Comparison of ENCODE assay signal across 8 mouse cellular contexts in the genomic region with DNA sequence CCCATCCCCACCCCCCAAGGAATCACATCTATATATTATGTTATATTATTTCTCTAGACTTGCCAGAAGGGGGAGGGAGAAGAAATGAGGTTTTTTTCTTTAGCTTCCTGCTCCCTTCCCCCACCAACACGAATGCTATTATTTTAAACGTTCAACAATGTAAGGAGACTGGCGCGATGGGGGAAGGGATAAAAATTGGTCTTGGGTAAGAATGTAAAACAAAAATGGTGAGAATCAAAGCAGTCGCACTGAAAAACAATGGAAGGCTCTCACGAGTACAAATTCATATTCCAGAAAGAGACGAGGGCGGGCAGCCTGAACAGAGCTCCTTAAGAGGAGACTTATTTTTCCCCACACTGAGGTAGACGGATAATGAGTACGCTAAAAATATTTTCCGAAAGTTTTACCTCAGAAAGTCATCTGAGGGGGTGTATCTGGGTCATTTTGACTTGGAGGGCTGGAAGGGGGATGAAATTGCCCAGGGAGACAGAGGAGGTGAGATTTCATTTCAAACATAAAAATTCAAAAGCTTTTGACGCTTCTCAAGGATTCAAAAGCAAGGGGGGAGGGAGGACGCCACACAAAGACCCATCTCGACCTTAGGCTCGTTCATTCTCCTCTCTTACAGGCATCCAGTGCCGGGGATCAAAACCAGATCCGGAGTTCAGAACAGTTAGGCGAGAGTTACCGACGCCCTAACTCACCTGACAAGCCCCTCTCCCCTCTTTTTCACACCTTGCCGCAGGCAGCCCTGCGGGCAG. TPM values are rescaled to one million over a fixed set of nuclear protein-coding genes. Genes with fewer than 3 reads are reported as not detected.
A peak's percentile ranks its signal among the peaks of the same experiment; 100 is the strongest.
DNase-seq lines count a peak whose midpoint lies in the region; ATAC-seq and TF ChIP-seq lines count a peak whose summit lies in the region.

No protein-coding gene starts in this region.

- H3K9me3 ChIP-seq in embryonic facial prominence, embryonic 10.5 days = no peaks in the 10 kb centered on the region
- H3K9me3 ChIP-seq in hindbrain, embryonic 11.5 days (ENCODE audit: control insufficient read depth, low read length) = no peaks in the 10 kb centered on the region
- no peaks in the 10 kb centered on the region for H3K9me3 ChIP-seq in limb, embryonic 15.5 days
- H3K9me3 ChIP-seq in neural tube, embryonic 11.5 days (ENCODE audit: control insufficient read depth, low read length) = no peaks in the 10 kb centered on the region

- H3K4me1 ChIP-seq in embryonic facial prominence, embryonic 10.5 days = peaks cover 88% of the 10 kb centered on the region
- H3K4me1 ChIP-seq in hindbrain, embryonic 11.5 days (replicated peaks; ENCODE audit: control insufficient read depth, insufficient read depth, low read length) = peaks cover 29% of the 10 kb centered on the region
- peaks cover 66% of the 10 kb centered on the region for H3K4me1 ChIP-seq in limb, embryonic 15.5 days
- peaks cover 47% of the 10 kb centered on the region for H3K4me1 ChIP-seq in neural tube, embryonic 11.5 days (ENCODE audit: control insufficient read depth, insufficient read depth, low read length)

- no peak for TF ChIP-seq CTCF in left cerebral cortex, adult 2 months (IDR thresholded peaks at IDR 0.05)

- peak overlapping the region; percentile 91 for H3K4me3 ChIP-seq in left cerebral cortex, adult 2 months
- peak overlapping the region; percentile 97 for H3K4me3 ChIP-seq in embryonic facial prominence, embryonic 10.5 days
- H3K4me3 ChIP-seq in hindbrain, embryonic 11.5 days (ENCODE audit: low read depth, low read length) = peak overlapping the region; percentile 95
- peak overlapping the region; percentile 81 for H3K4me3 ChIP-seq in limb, embryonic 15.5 days
- peak overlapping the region; percentile 96 for H3K4me3 ChIP-seq in neural tube, embryonic 11.5 days (ENCODE audit: low read depth, low read length)

- under 1% methylated on average over 22 of the region's 22 CpGs for WGBS in embryonic facial prominence, embryonic 10.5 days
- under 1% methylated on average over 22 of the region's 22 CpGs for WGBS in hindbrain, embryonic 11.5 days
- under 1% methylated on average over 22 of the region's 22 CpGs for WGBS in limb, embryonic 15.5 days
- WGBS in neural tube, embryonic 11.5 days = 0% methylated on average over 22 of the region's 22 CpGs

- ATAC-seq in hindbrain, embryonic 11.5 days (ENCODE audit: low FRiP score) = no peak
- ATAC-seq in limb, embryonic 15.5 days (ENCODE audit: insufficient number of reproducible peaks, low FRiP score, low TSS enrichment, low read depth) = no peak
- ATAC-seq in neural tube, embryonic 11.5 days (ENCODE audit: insufficient read depth, low FRiP score, low TSS enrichment) = no peak

- H3K4me2 ChIP-seq in hindbrain, embryonic 11.5 days (replicated peaks; ENCODE audit: low read depth, low read length) = peak overlapping the region; percentile 84
- peak overlapping the region; percentile 87 for H3K4me2 ChIP-seq in limb, embryonic 15.5 days
- H3K4me2 ChIP-seq in neural tube, embryonic 11.5 days (ENCODE audit: low read depth) = peak overlapping the region; percentile 84

- H3K27ac ChIP-seq in left cerebral cortex, adult 2 months = peak overlapping the region; percentile 91
- peak overlapping the region; percentile 100 for H3K27ac ChIP-seq in embryonic facial prominence, embryonic 10.5 days (replicated peaks)
- H3K27ac ChIP-seq in hindbrain, embryonic 11.5 days (ENCODE audit: low read depth, low read length) = peak overlapping the region; percentile 100
- H3K27ac ChIP-seq in limb, embryonic 15.5 days = peak overlapping the region; percentile 99
- peak overlapping the region; percentile 100 for H3K27ac ChIP-seq in neural tube, embryonic 11.5 days (ENCODE audit: low read depth, low read length)

- H3K36me3 ChIP-seq in embryonic facial prominence, embryonic 10.5 days (replicated peaks) = peaks cover 28% of the 10 kb centered on the region
- H3K36me3 ChIP-seq in hindbrain, embryonic 11.5 days (ENCODE audit: control insufficient read depth, insufficient read depth, low read length) = no peaks in the 10 kb centered on the region
- peaks cover 23% of the 10 kb centered on the region for H3K36me3 ChIP-seq in limb, embryonic 15.5 days
- H3K36me3 ChIP-seq in neural tube, embryonic 11.5 days (ENCODE audit: control insufficient read depth, insufficient read depth, low read length) = peaks cover 7% of the 10 kb centered on the region

- no peaks in the 10 kb centered on the region for H3K27me3 ChIP-seq in embryonic facial prominence, embryonic 10.5 days (replicated peaks; ENCODE audit: low read depth, poor library complexity, severe bottlenecking)
- H3K27me3 ChIP-seq in hindbrain, embryonic 11.5 days (ENCODE audit: control insufficient read depth, insufficient read depth, low read length) = no peaks in the 10 kb centered on the region
- H3K27me3 ChIP-seq in limb, embryonic 15.5 days = no peaks in the 10 kb centered on the region
- H3K27me3 ChIP-seq in neural tube, embryonic 11.5 days (ENCODE audit: control insufficient read depth, insufficient read depth, low read length) = no peaks in the 10 kb centered on the region

- H3K9ac ChIP-seq in hindbrain, embryonic 11.5 days (ENCODE audit: low read depth, low read length) = peak overlapping the region; percentile 100
- peak overlapping the region; percentile 98 for H3K9ac ChIP-seq in limb, embryonic 15.5 days
- peak overlapping the region; percentile 99 for H3K9ac ChIP-seq in neural tube, embryonic 11.5 days (ENCODE audit: low read length)

- intact Hi-C loops in left cerebral cortex, adult 2 months (cut with DNase I) = loop anchor here (1.0 to 2.0 kb wide), 2 partner anchors 27 to 44 kb away; partner anchors contain the start of genes Cntrob, Rnf227 and Trappc1
- intact Hi-C loops in left cerebral cortex, postnatal 4 days (cut with DNase I) = no loop called here
- intact Hi-C loops in gastrocnemius, postnatal 36 days (cut with DNase I) = loop anchor here (5.0 kb wide), 1 partner anchor 45 kb away; the partner anchor contains the start of genes Cntrob and Trappc1

- peak in 1 of 2 experiments; percentile 20 for DNase-seq in left cerebral cortex, adult 2 months (ENCODE audit: extremely low spot score in 1 of 2, low spot score in 2 of 2)
- no peak for DNase-seq in left cerebral cortex, postnatal 4 days
- peak; percentile 58 for DNase-seq in ES-CJ7 (ENCODE audit: low read depth, low spot score)
- peak; percentile 57 for DNase-seq in embryonic facial prominence, embryonic 10.5 days (ENCODE audit: low spot score)
- peak; percentile 68 for DNase-seq in hindbrain, embryonic 11.5 days (ENCODE audit: low spot score)
- peak; percentile 53 for DNase-seq in neural tube, embryonic 11.5 days (ENCODE audit: low spot score)
- no peak for DNase-seq in gastrocnemius, postnatal 36 days

RNA-seq across cellular contexts. Expression of gene Chd3, which starts 2.2 kb away (rescaled TPM):
- total RNA-seq in left cerebral cortex, adult 2 months (2021) = 100 to 1,000 TPM; 406 to 416 TPM
- 100 to 1,000 TPM; 552 to 572 TPM for total RNA-seq in left cerebral cortex, postnatal 4 days (2021)
- 46.2 and 55.9 TPM in 2 replicates for polyA plus RNA-seq in embryonic facial prominence, embryonic 10.5 days (2016; fragmentation: Nextera tagmentation; extraction: Ambion mirVana)
- 44.3 and 57.1 TPM in 2 replicates for polyA plus RNA-seq in hindbrain, embryonic 11.5 days (2014; fragmentation: Nextera tagmentation; extraction: Ambion mirVana)
- polyA plus RNA-seq in limb, embryonic 15.5 days (2015; fragmentation: Nextera tagmentation; extraction: Ambion mirVana) = 77.4 and 89.3 TPM in 2 replicates
- 57.3 and 60.1 TPM in 2 replicates for polyA plus RNA-seq in neural tube, embryonic 11.5 days (2014; fragmentation: Nextera tagmentation; extraction: Ambion mirVana)
- total RNA-seq in gastrocnemius, postnatal 36 days (2021) = 10 to 100 TPM in 1 of 2 experiments, 1 to 10 TPM in 1; 7.6 to 11.2 TPM

RNA-seq across cellular contexts. Expression of gene Rnf227, which starts 26.8 kb away (rescaled TPM):
- total RNA-seq in left cerebral cortex, adult 2 months (2021) = 100 to 1,000 TPM; 170 to 181 TPM
- 10 to 100 TPM; 77.3 to 89.1 TPM for total RNA-seq in left cerebral cortex, postnatal 4 days (2021)
- polyA plus RNA-seq in embryonic facial prominence, embryonic 10.5 days (2016; fragmentation: Nextera tagmentation; extraction: Ambion mirVana) = 18.7 and 18.8 TPM in 2 replicates
- polyA plus RNA-seq in hindbrain, embryonic 11.5 days (2014; fragmentation: Nextera tagmentation; extraction: Ambion mirVana) = 28.7 and 34.9 TPM in 2 replicates
- polyA plus RNA-seq in limb, embryonic 15.5 days (2015; fragmentation: Nextera tagmentation; extraction: Ambion mirVana) = 15.6 and 17.2 TPM in 2 replicates
- 27.8 and 28.8 TPM in 2 replicates for polyA plus RNA-seq in neural tube, embryonic 11.5 days (2014; fragmentation: Nextera tagmentation; extraction: Ambion mirVana)
- under 1 TPM; 0.12 to 0.26 TPM for total RNA-seq in gastrocnemius, postnatal 36 days (2021)

RNA-seq across cellular contexts. Expression of gene Naa38, which starts 28.3 kb away (rescaled TPM):
- 100 to 1,000 TPM in 1 of 2 experiments, 10 to 100 TPM in 1; 94.0 to 113 TPM for total RNA-seq in left cerebral cortex, adult 2 months (2021)
- total RNA-seq in left cerebral cortex, postnatal 4 days (2021) = 10 to 100 TPM; 60.2 to 63.9 TPM
- polyA plus RNA-seq in embryonic facial prominence, embryonic 10.5 days (2016; fragmentation: Nextera tagmentation; extraction: Ambion mirVana) = 136 and 137 TPM in 2 replicates
- polyA plus RNA-seq in hindbrain, embryonic 11.5 days (2014; fragmentation: Nextera tagmentation; extraction: Ambion mirVana) = 120 and 124 TPM in 2 replicates
- 143 and 144 TPM in 2 replicates for polyA plus RNA-seq in limb, embryonic 15.5 days (2015; fragmentation: Nextera tagmentation; extraction: Ambion mirVana)
- 125 and 129 TPM in 2 replicates for polyA plus RNA-seq in neural tube, embryonic 11.5 days (2014; fragmentation: Nextera tagmentation; extraction: Ambion mirVana)
- total RNA-seq in gastrocnemius, postnatal 36 days (2021) = 10 to 100 TPM; 58.8 to 67.0 TPM

RNA-seq across cellular contexts. Expression of gene Cyb5d1, which starts 28.4 kb away (rescaled TPM):
- total RNA-seq in left cerebral cortex, adult 2 months (2021) = 10 to 100 TPM; 40.7 to 45.6 TPM
- total RNA-seq in left cerebral cortex, postnatal 4 days (2021) = 10 to 100 TPM; 36.3 to 41.1 TPM
- polyA plus RNA-seq in embryonic facial prominence, embryonic 10.5 days (2016; fragmentation: Nextera tagmentation; extraction: Ambion mirVana) = 49.3 and 50.2 TPM in 2 replicates
- 32.7 and 45.2 TPM in 2 replicates for polyA plus RNA-seq in hindbrain, embryonic 11.5 days (2014; fragmentation: Nextera tagmentation; extraction: Ambion mirVana)
- 30.2 and 36.6 TPM in 2 replicates for polyA plus RNA-seq in limb, embryonic 15.5 days (2015; fragmentation: Nextera tagmentation; extraction: Ambion mirVana)
- 44.7 and 48.4 TPM in 2 replicates for polyA plus RNA-seq in neural tube, embryonic 11.5 days (2014; fragmentation: Nextera tagmentation; extraction: Ambion mirVana)
- total RNA-seq in gastrocnemius, postnatal 36 days (2021) = 10 to 100 TPM; 24.6 to 26.2 TPM

RNA-seq across cellular contexts. Expression of gene Tmem88, which starts 31.0 kb away (rescaled TPM):
- total RNA-seq in left cerebral cortex, adult 2 months (2021) = 1 to 10 TPM; 2.9 to 3.8 TPM
- 1 to 10 TPM; 3.1 to 4.2 TPM for total RNA-seq in left cerebral cortex, postnatal 4 days (2021)
- polyA plus RNA-seq in embryonic facial prominence, embryonic 10.5 days (2016; fragmentation: Nextera tagmentation; extraction: Ambion mirVana) = 19.8 and 23.1 TPM in 2 replicates
- 15.7 and 17.1 TPM in 2 replicates for polyA plus RNA-seq in hindbrain, embryonic 11.5 days (2014; fragmentation: Nextera tagmentation; extraction: Ambion mirVana)
- 18.8 and 20.4 TPM in 2 replicates for polyA plus RNA-seq in limb, embryonic 15.5 days (2015; fragmentation: Nextera tagmentation; extraction: Ambion mirVana)
- 13.1 and 17.2 TPM in 2 replicates for polyA plus RNA-seq in neural tube, embryonic 11.5 days (2014; fragmentation: Nextera tagmentation; extraction: Ambion mirVana)
- 1 to 10 TPM; 6.3 to 7.9 TPM for total RNA-seq in gastrocnemius, postnatal 36 days (2021)

Comparison
In these comparisons a context has a peak if more than half of its experiments do, and no peak if none do; other contexts are left out.
1. DNase-seq: peak in ES-CJ7 (single experiment), embryonic facial prominence, embryonic 10.5 days (single experiment), hindbrain, embryonic 11.5 days (single experiment) and neural tube, embryonic 11.5 days (single experiment); none in left cerebral cortex, postnatal 4 days (single experiment) and gastrocnemius, postnatal 36 days (0 of 2).
2. Peak in every context shown above with its lines, with median percentiles within 50 percentile points of each other: H3K27ac ChIP-seq, H3K4me3 ChIP-seq, H3K4me2 ChIP-seq and H3K9ac ChIP-seq.